Mouse (Mus musculus): ENCODE results near the gene Tex29.

DNA sequence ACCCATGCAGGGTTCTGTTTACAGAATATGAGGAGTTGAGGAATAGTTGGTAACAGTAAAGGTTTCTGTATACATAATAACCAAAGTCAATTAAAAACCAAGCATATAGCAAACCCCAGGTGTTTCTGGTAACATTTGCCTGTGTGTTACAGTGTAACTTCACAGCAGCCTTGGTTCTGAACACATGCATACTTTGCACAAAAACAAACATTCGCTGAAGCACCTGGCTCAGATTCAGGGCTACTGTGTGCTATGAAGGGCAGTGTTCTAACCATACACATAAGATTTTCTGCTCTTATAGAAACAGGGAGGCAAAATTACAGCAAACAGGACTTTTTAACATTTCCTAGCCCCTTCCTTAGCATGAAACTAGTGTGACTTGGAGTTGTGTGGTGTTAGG is 58.5 kb downstream of the Tex29 start:
- TF ChIP-seq MAFK (IDR thresholded peaks at IDR 0.05; ENCODE audit: insufficient read depth, low read depth, low read length) (no peak), ZC3H11A (IDR thresholded peaks at IDR 0.05; ENCODE audit: borderline replicate concordance, low read depth, low read length) (no peak), ZNF384 (IDR thresholded peaks at IDR 0.05; ENCODE audit: low read depth, low read length) (no peak)
